Mouse (Mus musculus) liver, postnatal 0 days (tissue): ENCODE data around the gene Agfg2. TPM values are rescaled to one million over a fixed set of nuclear protein-coding genes. Genes with fewer than 3 reads are reported as not detected.
A peak's percentile ranks its signal among the peaks of the same experiment; 100 is the strongest.

Source experiments
- ATAC-seq: fragments of 200-750 bp; cut with Nextera tagmentation; 2 replicates; pipeline ENCODE4 v1.8.0; 2017; ENCODE audit warnings: mild to moderate bottlenecking, moderate library complexity
- DNase-seq: peaks from one replicate; pipeline ENCODE4 v3.0.0-alpha.2; 2016
- H3K27ac ChIP-seq: fragments of 300-500 bp; sonication (generic); 2 replicates; pipeline ENCODE4 v1.5.1; 2014; ENCODE audit warnings: antibody characterized with exemption, moderate library complexity, mild to moderate bottlenecking, low read depth
- H3K27me3 ChIP-seq: fragments of 300-500 bp; sonication (generic); 2 replicates; pipeline ENCODE4 v1.6.1; 2014; ENCODE audit warnings: low read length, control low read depth, mixed read lengths; ENCODE audit not compliant: insufficient read depth
- H3K36me3 ChIP-seq: fragments of 300-500 bp; sonication (generic); replicated peaks from 2 replicates; pipeline ENCODE4 v1.6.1; 2014; ENCODE audit warnings: mild to moderate bottlenecking, control low read depth, low read length, moderate library complexity, mixed read lengths; ENCODE audit not compliant: insufficient read depth
- H3K4me1 ChIP-seq: fragments of 300-500 bp; sonication (generic); 2 replicates; pipeline ENCODE4 v1.6.1; 2014; ENCODE audit warnings: antibody characterized with exemption, mild to moderate bottlenecking, control low read depth; ENCODE audit not compliant: insufficient read depth
- H3K4me2 ChIP-seq: fragments of 300-500 bp; sonication (generic); 2 replicates; pipeline ENCODE4 v1.6.1; 2014; ENCODE audit warnings: low read depth, mild to moderate bottlenecking, low read length, moderate library complexity, mixed read lengths
- H3K4me3 ChIP-seq: fragments of 300-500 bp; sonication (generic); 2 replicates; pipeline ENCODE4 v1.5.1; 2014; ENCODE audit warnings: low read depth, low read length
- H3K9ac ChIP-seq: fragments of 300-500 bp; sonication (generic); replicated peaks from 2 replicates; pipeline ENCODE4 v1.6.1; 2014; ENCODE audit warnings: mild to moderate bottlenecking, moderate library complexity
- H3K9me3 ChIP-seq: fragments of 300-500 bp; sonication (generic); 2 replicates; pipeline ENCODE4 v1.6.1; 2016; ENCODE audit warnings: mild to moderate bottlenecking, control low read depth, low read length, mixed read lengths
- CTCF ChIP-seq: sonication (generic); IDR thresholded peaks from 2 replicates; pipeline ENCODE4 v1.5.1; 2016; ENCODE audit warnings: antibody characterized with exemption, low read depth
- EP300 ChIP-seq: IDR thresholded peaks from 2 replicates; pipeline ENCODE4 v1.6.1; 2016; ENCODE audit warnings: antibody characterized with exemption, low read depth, mild to moderate bottlenecking
- WGBS: fragments of 180-500 bp; shearing (Covaris S2); extraction: QIAGEN DNeasy Blood & Tissue Kit; methylation state at CpG from one replicate; pipeline ENCODE4 v1.1.7; 2014; ENCODE audit not compliant: insufficient replicate concordance; 5-methylcytosine and 5-hydroxymethylcytosine counted together
- polyA plus RNA-seq: library from polyadenylated mRNA; unstranded; fragments of >200 nt; fragmentation: Nextera tagmentation; extraction: Ambion mirVana; gene quantifications from 2 replicates; pipeline ENCODE4 v1.2.1, GENCODE M21; 2015

Agfg2 gene
- polyA plus RNA-seq, 1 experiment from 2014 or later = 29.5 TPM

GRCm38 (mm10) chr5:137610548-137611244 lies 73.8 kb downstream of the Agfg2 start:
- WGBS = 36% methylated on average over 12 of the region's 12 CpGs
- H3K36me3 ChIP-seq = no peaks in the 10 kb centered on the region
- H3K4me1 ChIP-seq = peaks cover 20% of the 10 kb centered on the region
- H3K27me3 ChIP-seq = no peaks in the 10 kb centered on the region
- ATAC-seq = peak; percentile 26
- H3K4me3 ChIP-seq = no peak overlapping the region
- peak overlapping the region; percentile 48; the same call in 1 of the 2 replicates for H3K27ac ChIP-seq
- DNase-seq = peak; percentile 43
- TF ChIP-seq EP300 = no peak
- TF ChIP-seq CTCF = no peak
- H3K9ac ChIP-seq = peak overlapping the region; percentile 18; the same call in 1 of the 2 replicates
- H3K9me3 ChIP-seq = no peaks in the 10 kb centered on the region
- peak overlapping the region; percentile 45 for H3K4me2 ChIP-seq

- H3K4me3 ChIP-seq = no peak overlapping the region
These were observed 74.5 kb downstream of the Agfg2 start for GRCm38 (mm10) chr5:137610056-137610455.

GRCm38 (mm10) chr5:137609292-137609691 lies 75.2 kb downstream of the Agfg2 start:
- no peak overlapping the region for H3K9ac ChIP-seq
- WGBS = 73% methylated on average over 3 of the region's 3 CpGs
- H3K27ac ChIP-seq = no peak overlapping the region
- no peaks in the 10 kb centered on the region for H3K36me3 ChIP-seq
- no peak for TF ChIP-seq CTCF
- no peak for TF ChIP-seq EP300
- DNase-seq = no peak
- peaks cover 20% of the 10 kb centered on the region for H3K4me1 ChIP-seq
- H3K4me3 ChIP-seq = no peak overlapping the region
- H3K27me3 ChIP-seq = no peaks in the 10 kb centered on the region
- ATAC-seq = no peak
- H3K9me3 ChIP-seq = no peaks in the 10 kb centered on the region
- H3K4me2 ChIP-seq = no peak overlapping the region

More at GRCm38 (mm10) chr5:137610056-137610455, 74.5 kb downstream of the Agfg2 start:
- Histone ChIP-seq H3K36me3 (no peaks in the 10 kb centered on the region), H3K27ac (no peak overlapping the region), H3K27me3 (no peaks in the 10 kb centered on the region), H3K9me3 (no peaks in the 10 kb centered on the region), H3K4me1 (peaks cover 20% of the 10 kb centered on the region), H3K9ac (no peak overlapping the region), H3K4me2 (peak overlapping the region; percentile 24; the same call in 1 of the 2 replicates)
- no peak for TF ChIP-seq EP300
- no peak for TF ChIP-seq CTCF
- ATAC-seq (no peak), DNase-seq (no peak)
- 80% methylated on average over 4 of the region's 4 CpGs for WGBS

GRCm38 (mm10) chr5:137608654-137609190 lies 75.8 kb downstream of the Agfg2 start:
- no peaks in the 10 kb centered on the region for H3K27me3 ChIP-seq
- no peak overlapping the region for H3K27ac ChIP-seq
- no peak overlapping the region for H3K4me3 ChIP-seq
- H3K4me1 ChIP-seq = peaks cover 20% of the 10 kb centered on the region
- TF ChIP-seq CTCF = no peak
- TF ChIP-seq EP300 = no peak
- no peak overlapping the region for H3K4me2 ChIP-seq
- ATAC-seq (no peak), DNase-seq (no peak)
- H3K9me3 ChIP-seq = no peaks in the 10 kb centered on the region
- H3K9ac ChIP-seq = no peak overlapping the region
- H3K36me3 ChIP-seq = no peaks in the 10 kb centered on the region
- WGBS = 46% methylated on average over 22 of the region's 23 CpGs

- Histone ChIP-seq H3K4me3 (no peak overlapping the region), H3K4me2 (no peak overlapping the region), H3K9me3 (no peaks in the 10 kb centered on the region), H3K27me3 (no peaks in the 10 kb centered on the region), H3K4me1 (peaks cover 20% of the 10 kb centered on the region), H3K36me3 (no peaks in the 10 kb centered on the region), H3K27ac (no peak overlapping the region), H3K9ac (no peak overlapping the region)
- no peak for TF ChIP-seq CTCF
- TF ChIP-seq EP300 = no peak
- DNase-seq (no peak), ATAC-seq (no peak)
- 47% methylated on average over 24 of the region's 26 CpGs for WGBS
These were observed 76.5 kb downstream of the Agfg2 start for GRCm38 (mm10) chr5:137607860-137608653.

GRCm38 (mm10) chr5:137601365-137601729 lies 83.2 kb downstream of the Agfg2 start:
- Histone ChIP-seq H3K27me3 (no peaks in the 10 kb centered on the region), H3K4me2 (peak overlapping the region; percentile 78), H3K9me3 (no peaks in the 10 kb centered on the region), H3K4me1 (peaks cover 29% of the 10 kb centered on the region), H3K36me3 (peaks cover 2% of the 10 kb centered on the region; the same call in 1 of the 2 replicates), H3K9ac (peak overlapping the region; percentile 63), H3K27ac (peak overlapping the region; percentile 79), H3K4me3 (peak overlapping the region; percentile 69)
- no peak for ATAC-seq
- TF ChIP-seq EP300 (no peak), CTCF (no peak)
- under 1% methylated on average over 22 of the region's 22 CpGs for WGBS
- DNase-seq = peak; percentile 54
